Mouse (Mus musculus): ENCODE results near the gene Ralgapa1. TPM values are rescaled to one million over a fixed set of nuclear protein-coding genes. Genes with fewer than 3 reads are reported as not detected.
"Not testable (repeated sequence)": the region's sequence is repeated elsewhere in the genome, so short reads cannot be mapped to it uniquely, and the experiment has no call there.

The Ralgapa1 gene
- polyA plus RNA-seq, 1 experiment from 2014 or later = 45.2 TPM

DNA sequence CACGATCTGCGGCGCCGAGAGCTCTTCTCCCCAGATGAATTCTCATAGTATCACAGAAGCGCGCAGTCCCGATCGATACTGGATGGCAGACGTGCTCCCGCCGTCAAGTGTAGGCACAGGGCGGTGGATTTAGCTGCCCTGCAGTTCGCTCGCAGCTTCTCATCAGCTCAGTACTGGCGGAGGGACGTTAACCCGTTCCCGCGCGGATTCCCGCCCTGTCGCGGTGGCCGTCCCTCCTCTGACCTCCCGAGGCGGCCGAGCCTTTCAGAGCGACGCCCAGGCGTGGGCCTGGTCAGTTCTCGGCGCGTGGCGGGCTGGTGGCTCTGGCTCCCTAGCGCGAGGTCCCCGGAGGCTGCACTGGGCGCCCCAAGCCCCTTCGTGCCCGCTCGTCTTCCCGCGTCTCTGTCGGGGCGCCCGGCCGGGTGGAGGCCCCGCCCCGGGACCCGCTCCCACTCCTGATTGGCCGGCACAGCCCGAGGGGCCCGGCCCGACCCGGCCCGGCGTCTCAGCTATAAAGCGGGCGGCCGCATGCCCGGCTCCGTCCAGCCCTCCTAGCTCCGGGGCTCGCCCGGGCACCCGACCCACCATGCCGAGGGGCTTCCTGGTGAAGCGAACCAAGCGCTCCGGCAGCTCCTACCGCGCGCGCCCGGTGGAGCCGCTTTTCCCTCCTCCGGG lies 221.9 kb downstream of the Ralgapa1 start, which contains the start of gene Insm2:
Gene Insm2, plus strand, starts transcription at position 541 of the 675 bp plus-strand sequence.
- Histone ChIP-seq H3K36me3 (ENCODE audit: control insufficient read depth, insufficient read depth, low read length) (no peaks in the 10 kb centered on the region), H3K27me3 (ENCODE audit: control insufficient read depth, insufficient read depth, low read length) (peaks cover 46% of the 10 kb centered on the region), H3K4me1 (ENCODE audit: control insufficient read depth, insufficient read depth, low read length) (peaks cover 13% of the 10 kb centered on the region; the same call in 1 of the 2 replicates), H3K27ac (ENCODE audit: low read depth, low read length) (no peak within 1 kb of the TSS), H3K9ac (replicated peaks; ENCODE audit: low read depth, low read length) (peak within 1 kb of the TSS; percentile 32), H3K4me3 (ENCODE audit: low read depth, low read length) (peak within 1 kb of the TSS; percentile 47), H3K4me2 (ENCODE audit: low read depth, low read length) (peak within 1 kb of the TSS; percentile 97), H3K9me3 (ENCODE audit: control insufficient read depth, low read length) (no peaks in the 10 kb centered on the region)
- peak; percentile 81 for ATAC-seq (ENCODE audit: low read depth)
- WGBS = under 1% methylated on average over 76 of the region's 77 CpGs

DNA sequence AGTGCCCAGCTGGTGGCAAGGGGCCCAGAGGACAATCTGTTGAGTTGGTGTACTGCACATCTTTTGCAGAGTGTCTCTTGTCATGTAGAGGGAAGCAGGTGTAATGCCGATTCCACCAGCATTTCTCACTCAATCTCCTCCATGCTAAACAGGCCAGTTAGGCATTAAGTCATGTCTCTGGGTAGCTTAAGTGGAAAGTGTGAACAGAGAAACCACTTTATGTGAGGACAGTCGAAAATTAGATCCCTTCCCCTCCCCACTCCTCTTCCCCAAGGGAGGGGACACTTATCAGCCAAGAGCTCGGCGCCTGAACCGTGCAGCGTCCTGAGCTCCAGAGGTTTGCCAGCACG lies 222.5 kb downstream of the Ralgapa1 start:
- H3K9ac ChIP-seq (replicated peaks; ENCODE audit: low read depth, low read length) = no peak overlapping the region
- ATAC-seq (ENCODE audit: low read depth) = 0 out of 2 replicates have a peak, but pooled peaks have one; percentile 2

DNA sequence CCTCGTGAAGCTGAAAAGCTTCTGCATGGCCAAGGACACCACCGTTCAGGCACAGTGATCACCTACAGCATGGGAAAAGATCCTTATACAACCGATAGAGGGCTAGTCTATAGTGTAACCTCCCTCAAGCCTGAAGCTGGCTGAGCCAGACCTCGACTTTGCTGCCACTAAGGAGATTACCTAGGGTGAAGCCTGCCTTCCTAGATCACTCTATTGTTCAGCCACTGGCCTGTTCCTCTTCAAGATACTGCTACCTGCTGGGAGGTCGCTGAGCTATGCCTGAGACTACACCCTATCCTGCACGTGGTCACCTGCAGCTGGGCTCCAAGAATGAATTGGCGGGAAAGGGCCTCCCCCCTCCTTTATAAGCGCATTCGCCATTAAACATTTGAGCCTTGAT lies 234.0 kb downstream of the Ralgapa1 start:
- ATAC-seq (ENCODE audit: low read depth) = not testable (repeated sequence)
- 63% methylated on average over 9 of the region's 9 CpGs for WGBS

More for the DNA sequence above, 222.5 kb downstream of the Ralgapa1 start:
- Histone ChIP-seq H3K9me3 (ENCODE audit: control insufficient read depth, low read length) (no peaks in the 10 kb centered on the region), H3K27me3 (ENCODE audit: control insufficient read depth, insufficient read depth, low read length) (peaks cover 46% of the 10 kb centered on the region), H3K4me3 (ENCODE audit: low read depth, low read length) (peak overlapping the region; percentile 47), H3K27ac (ENCODE audit: low read depth, low read length) (no peak overlapping the region), H3K4me1 (ENCODE audit: control insufficient read depth, insufficient read depth, low read length) (peaks cover 13% of the 10 kb centered on the region; the same call in 1 of the 2 replicates), H3K4me2 (ENCODE audit: low read depth, low read length) (peak overlapping the region; percentile 97), H3K36me3 (ENCODE audit: control insufficient read depth, insufficient read depth, low read length) (no peaks in the 10 kb centered on the region)
- WGBS = 4% methylated on average over 7 of the region's 7 CpGs

DNA sequence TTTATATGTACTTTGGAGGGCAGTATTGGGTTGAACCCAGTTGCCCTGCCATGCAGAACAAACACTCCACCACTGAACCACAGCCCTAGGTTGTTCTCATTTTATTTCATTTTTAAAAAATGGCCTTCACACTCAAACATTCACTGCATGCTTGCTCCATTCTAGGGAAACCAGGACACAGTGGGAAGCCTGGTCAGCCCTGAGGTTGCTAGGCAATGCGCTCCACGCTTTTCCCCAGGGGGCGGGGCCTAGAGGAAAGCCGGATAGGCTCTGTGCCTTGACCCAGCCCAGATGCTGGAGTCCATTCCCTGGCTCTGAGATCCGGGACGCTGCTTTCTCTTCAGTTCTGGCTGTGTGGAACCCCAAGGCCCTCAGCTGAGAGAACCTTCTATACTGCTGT lies 247.2 kb downstream of the Ralgapa1 start:
- peak; percentile 49; the same call in 1 of the 2 replicates for ATAC-seq (ENCODE audit: low read depth)
- H3K27ac ChIP-seq (ENCODE audit: low read depth, low read length) = no peak overlapping the region
- no peaks in the 10 kb centered on the region for H3K36me3 ChIP-seq (ENCODE audit: control insufficient read depth, insufficient read depth, low read length)
- WGBS = 8% methylated on average over 6 of the region's 6 CpGs
- H3K4me1 ChIP-seq (ENCODE audit: control insufficient read depth, insufficient read depth, low read length) = no peaks in the 10 kb centered on the region
- H3K27me3 ChIP-seq (ENCODE audit: control insufficient read depth, insufficient read depth, low read length) = no peaks in the 10 kb centered on the region
- no peak overlapping the region for H3K4me3 ChIP-seq (ENCODE audit: low read depth, low read length)
- H3K9ac ChIP-seq (replicated peaks; ENCODE audit: low read depth, low read length) = no peak overlapping the region
- no peaks in the 10 kb centered on the region for H3K9me3 ChIP-seq (ENCODE audit: control insufficient read depth, low read length)
- no peak overlapping the region for H3K4me2 ChIP-seq (ENCODE audit: low read depth, low read length)

More for the DNA sequence above, 234.0 kb downstream of the Ralgapa1 start:
- not testable (repeated sequence) for H3K4me1 ChIP-seq (ENCODE audit: control insufficient read depth, insufficient read depth, low read length); H3K9me3 ChIP-seq (ENCODE audit: control insufficient read depth, low read length); H3K9ac ChIP-seq (replicated peaks; ENCODE audit: low read depth, low read length); H3K36me3 ChIP-seq (ENCODE audit: control insufficient read depth, insufficient read depth, low read length); H3K27ac ChIP-seq (ENCODE audit: low read depth, low read length); H3K4me3 ChIP-seq (ENCODE audit: low read depth, low read length); H3K4me2 ChIP-seq (ENCODE audit: low read depth, low read length); H3K27me3 ChIP-seq (ENCODE audit: control insufficient read depth, insufficient read depth, low read length)

DNA sequence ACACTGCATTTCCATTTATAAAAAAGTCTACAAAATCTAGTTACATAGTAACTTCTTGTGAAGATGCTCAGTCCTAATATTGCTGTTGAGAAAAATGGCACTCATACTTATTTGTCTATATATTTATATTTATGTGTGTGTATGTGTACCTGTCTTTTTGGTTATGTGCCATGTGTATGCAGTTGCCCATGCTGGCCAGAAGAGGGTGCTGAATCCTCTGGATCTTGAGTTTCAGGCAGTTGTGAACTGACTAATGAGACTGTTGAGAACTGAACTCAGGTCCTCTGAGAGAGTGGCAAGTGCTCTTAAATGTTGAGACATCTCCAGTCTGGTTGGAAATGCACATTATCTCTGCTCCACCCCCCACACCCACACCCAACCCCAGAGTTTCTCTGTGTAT lies 247.9 kb downstream of the Ralgapa1 start:
- Histone ChIP-seq H3K4me3 (ENCODE audit: low read depth, low read length) (no peak overlapping the region), H3K4me2 (ENCODE audit: low read depth, low read length) (no peak overlapping the region), H3K36me3 (ENCODE audit: control insufficient read depth, insufficient read depth, low read length) (no peaks in the 10 kb centered on the region), H3K4me1 (ENCODE audit: control insufficient read depth, insufficient read depth, low read length) (no peaks in the 10 kb centered on the region), H3K9ac (replicated peaks; ENCODE audit: low read depth, low read length) (no peak overlapping the region), H3K27ac (ENCODE audit: low read depth, low read length) (no peak overlapping the region), H3K27me3 (ENCODE audit: control insufficient read depth, insufficient read depth, low read length) (no peaks in the 10 kb centered on the region), H3K9me3 (ENCODE audit: control insufficient read depth, low read length) (no peaks in the 10 kb centered on the region)
- ATAC-seq (ENCODE audit: low read depth) = no peak

DNA sequence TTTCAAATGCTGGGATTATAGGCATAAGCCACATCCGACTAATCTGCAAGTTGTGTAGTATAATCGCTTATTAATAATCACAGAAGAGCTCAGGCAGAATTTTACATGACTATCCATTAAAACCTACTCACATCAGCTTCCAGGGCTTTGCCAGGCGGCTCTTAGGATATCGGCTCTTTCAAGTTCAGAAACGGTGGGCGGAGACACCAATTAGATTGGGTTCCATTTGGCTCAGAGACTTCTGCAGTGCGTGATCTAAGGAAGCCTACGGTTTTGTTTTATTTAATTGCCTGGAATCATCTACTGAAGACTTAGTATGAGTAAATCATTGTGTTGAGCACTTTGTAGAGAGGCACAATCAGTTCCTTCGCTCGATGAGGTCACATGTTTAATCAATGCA lies 249.3 kb downstream of the Ralgapa1 start:
- Histone ChIP-seq H3K9ac (replicated peaks; ENCODE audit: low read depth, low read length) (no peak overlapping the region), H3K4me1 (ENCODE audit: control insufficient read depth, insufficient read depth, low read length) (no peaks in the 10 kb centered on the region), H3K27me3 (ENCODE audit: control insufficient read depth, insufficient read depth, low read length) (no peaks in the 10 kb centered on the region), H3K4me2 (ENCODE audit: low read depth, low read length) (no peak overlapping the region), H3K9me3 (ENCODE audit: control insufficient read depth, low read length) (no peaks in the 10 kb centered on the region), H3K4me3 (ENCODE audit: low read depth, low read length) (no peak overlapping the region), H3K36me3 (ENCODE audit: control insufficient read depth, insufficient read depth, low read length) (no peaks in the 10 kb centered on the region), H3K27ac (ENCODE audit: low read depth, low read length) (no peak overlapping the region)
- WGBS = 82% methylated on average over 10 of the region's 10 CpGs
- no peak for ATAC-seq (ENCODE audit: low read depth)

DNA sequence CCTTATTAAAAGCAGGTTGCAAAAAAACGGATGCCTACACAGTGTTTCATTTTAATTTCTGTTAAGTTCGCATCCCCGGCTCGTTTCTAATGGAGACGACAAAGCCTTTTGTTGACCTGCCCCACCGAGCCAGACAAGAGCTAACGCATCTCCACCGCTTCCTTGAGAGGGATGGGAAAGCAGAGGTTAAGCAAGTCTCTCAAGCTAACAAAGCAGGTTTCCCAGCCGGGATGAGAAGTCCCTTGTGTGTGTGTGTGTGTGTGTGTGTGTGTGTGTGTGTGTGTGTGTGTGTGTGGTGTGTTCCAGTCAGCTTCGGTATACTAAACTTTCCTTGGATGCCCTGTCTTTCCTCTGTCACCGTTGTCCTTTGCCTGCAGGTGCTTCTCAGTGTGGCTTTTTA lies 249.8 kb downstream of the Ralgapa1 start:
- no peak overlapping the region for H3K27ac ChIP-seq (ENCODE audit: low read depth, low read length)
- H3K9ac ChIP-seq (replicated peaks; ENCODE audit: low read depth, low read length) = no peak overlapping the region
- H3K9me3 ChIP-seq (ENCODE audit: control insufficient read depth, low read length) = no peaks in the 10 kb centered on the region
- ATAC-seq (ENCODE audit: low read depth) = no peak
- no peaks in the 10 kb centered on the region for H3K27me3 ChIP-seq (ENCODE audit: control insufficient read depth, insufficient read depth, low read length)
- no peaks in the 10 kb centered on the region for H3K36me3 ChIP-seq (ENCODE audit: control insufficient read depth, insufficient read depth, low read length)
- 81% methylated on average over 11 of the region's 11 CpGs for WGBS
- no peak overlapping the region for H3K4me2 ChIP-seq (ENCODE audit: low read depth, low read length)
- no peaks in the 10 kb centered on the region for H3K4me1 ChIP-seq (ENCODE audit: control insufficient read depth, insufficient read depth, low read length)
- H3K4me3 ChIP-seq (ENCODE audit: low read depth, low read length) = no peak overlapping the region

DNA sequence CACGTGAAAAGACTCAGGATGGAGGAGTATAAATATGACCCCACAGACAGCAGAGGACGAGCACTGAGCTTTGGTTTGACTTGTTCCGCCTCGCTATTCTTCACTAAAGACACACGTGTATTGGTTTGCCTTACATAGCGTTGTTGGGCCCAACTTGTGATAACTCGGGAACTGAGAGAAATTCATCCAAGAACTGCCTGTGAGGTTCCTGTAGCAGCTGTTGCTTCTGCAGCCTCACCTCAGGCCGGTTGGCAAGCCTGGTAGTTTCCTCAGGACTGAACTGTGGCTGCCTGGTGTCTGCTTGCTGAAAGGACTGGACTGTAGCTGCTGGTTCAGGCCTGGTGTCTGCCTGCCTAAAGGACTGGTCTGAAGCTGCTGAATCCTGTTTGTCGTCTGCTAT lies 250.3 kb downstream of the Ralgapa1 start:
- WGBS = 93% methylated on average over 9 of the region's 9 CpGs
- H3K36me3 ChIP-seq (ENCODE audit: control insufficient read depth, insufficient read depth, low read length) = no peaks in the 10 kb centered on the region
- H3K27ac ChIP-seq (ENCODE audit: low read depth, low read length) = no peak overlapping the region
- no peaks in the 10 kb centered on the region for H3K4me1 ChIP-seq (ENCODE audit: control insufficient read depth, insufficient read depth, low read length)
- H3K4me2 ChIP-seq (ENCODE audit: low read depth, low read length) = no peak overlapping the region
- no peaks in the 10 kb centered on the region for H3K9me3 ChIP-seq (ENCODE audit: control insufficient read depth, low read length)
- H3K4me3 ChIP-seq (ENCODE audit: low read depth, low read length) = no peak overlapping the region
- ATAC-seq (ENCODE audit: low read depth) = no peak
- no peak overlapping the region for H3K9ac ChIP-seq (replicated peaks; ENCODE audit: low read depth, low read length)
- no peaks in the 10 kb centered on the region for H3K27me3 ChIP-seq (ENCODE audit: control insufficient read depth, insufficient read depth, low read length)

DNA sequence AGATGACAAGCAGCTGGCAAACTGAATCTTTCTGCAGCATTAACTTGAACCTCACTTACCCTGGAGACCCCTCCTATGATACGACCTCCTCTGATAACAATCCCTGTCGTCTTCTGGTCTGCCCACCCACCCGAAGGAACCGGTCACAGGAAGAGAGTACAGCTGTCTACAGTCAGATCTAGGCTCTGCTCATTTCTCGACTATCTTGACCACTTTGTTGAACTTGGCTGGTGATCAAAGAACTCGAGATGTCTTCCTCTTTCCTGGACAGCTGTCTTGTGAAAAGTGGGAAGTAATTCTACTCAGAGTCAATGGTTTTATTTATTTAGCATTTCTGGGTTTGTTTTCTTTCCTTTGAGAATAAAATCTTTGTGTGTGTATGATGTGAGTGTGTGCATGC lies 251.3 kb downstream of the Ralgapa1 start:
- 75% methylated on average over 6 of the region's 6 CpGs for WGBS
- no peak for ATAC-seq (ENCODE audit: low read depth)
- H3K4me3 ChIP-seq (ENCODE audit: low read depth, low read length) = no peak overlapping the region
- H3K36me3 ChIP-seq (ENCODE audit: control insufficient read depth, insufficient read depth, low read length) = no peaks in the 10 kb centered on the region
- no peaks in the 10 kb centered on the region for H3K4me1 ChIP-seq (ENCODE audit: control insufficient read depth, insufficient read depth, low read length)
- no peak overlapping the region for H3K4me2 ChIP-seq (ENCODE audit: low read depth, low read length)
- no peak overlapping the region for H3K9ac ChIP-seq (replicated peaks; ENCODE audit: low read depth, low read length)
- no peaks in the 10 kb centered on the region for H3K9me3 ChIP-seq (ENCODE audit: control insufficient read depth, low read length)
- no peak overlapping the region for H3K27ac ChIP-seq (ENCODE audit: low read depth, low read length)
- H3K27me3 ChIP-seq (ENCODE audit: control insufficient read depth, insufficient read depth, low read length) = no peaks in the 10 kb centered on the region
